Mouse (Mus musculus) urinary bladder, postnatal 14 days (tissue): ENCODE measurements around the gene Atp7b.

Source experiments
- DNase-seq: peaks from one replicate; pipeline ENCODE4 v3.0.0; 2021; ENCODE audit warnings: low spot score

Atp7b gene

GRCm38 (mm10) chr8:22059821-22060445 is at the start of gene Atp7b:
Gene Atp7b, minus strand, starts transcription at chr8:22060305.
- DNase-seq = no peak

DNA sequence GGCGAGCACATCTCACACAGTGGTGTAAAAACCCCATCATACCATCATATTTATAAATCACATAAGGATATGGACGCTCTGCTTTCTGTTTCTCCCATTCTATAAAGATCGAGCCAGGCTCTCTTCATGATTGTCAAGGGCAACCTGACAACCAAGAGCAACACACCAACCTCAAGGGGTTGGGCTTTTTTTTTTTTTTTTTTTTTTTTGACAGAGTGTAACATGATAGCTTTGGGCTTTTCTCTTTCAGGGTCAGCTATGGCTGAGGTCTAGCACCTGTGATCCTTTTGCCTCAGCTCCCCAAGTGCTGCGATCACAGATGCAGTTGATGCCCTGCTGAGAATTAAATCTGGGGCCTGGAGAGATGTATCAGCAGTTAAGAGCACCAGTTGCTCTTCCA is 46.9 kb upstream of the Atp7b start:
- no peak for DNase-seq

DNA sequence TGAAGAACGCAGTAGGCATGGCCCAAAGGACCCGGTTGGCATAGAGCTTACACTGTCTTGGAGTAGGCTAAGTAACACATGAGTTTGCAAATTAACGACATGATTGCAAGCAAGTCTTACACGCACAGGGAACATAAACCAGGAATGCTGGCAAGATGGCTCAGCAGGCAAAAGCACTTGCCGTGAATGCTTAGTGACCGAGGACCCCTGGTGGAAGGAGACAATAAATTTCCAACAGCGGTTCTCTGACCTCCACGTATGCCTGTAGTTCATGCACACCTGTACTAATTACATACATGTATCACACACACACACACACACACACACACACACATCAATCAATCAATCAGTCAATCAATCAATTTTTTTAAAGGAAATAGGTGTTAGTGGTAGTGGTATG is 31.5 kb upstream of the Atp7b start:
- DNase-seq = no peak

DNA sequence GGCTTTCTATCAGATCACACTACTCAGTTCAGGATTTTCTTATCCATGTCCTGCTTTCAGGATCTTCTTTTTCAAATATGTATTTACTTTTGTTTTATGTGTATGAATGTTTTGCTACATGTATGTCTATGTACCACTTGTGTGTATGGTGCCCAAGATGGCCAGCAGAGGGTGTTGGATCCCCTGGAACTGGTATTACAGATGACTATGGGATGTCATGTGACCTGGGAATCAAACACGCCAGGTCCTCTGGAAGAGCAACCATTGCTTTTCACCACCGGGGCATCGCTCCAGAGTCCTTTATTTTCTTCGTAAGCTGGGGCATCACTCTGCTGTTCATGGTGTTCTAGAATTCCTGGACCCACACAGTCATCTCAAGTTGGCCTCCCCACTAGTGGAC is 29.1 kb upstream of the Atp7b start:
- DNase-seq = no peak

DNA sequence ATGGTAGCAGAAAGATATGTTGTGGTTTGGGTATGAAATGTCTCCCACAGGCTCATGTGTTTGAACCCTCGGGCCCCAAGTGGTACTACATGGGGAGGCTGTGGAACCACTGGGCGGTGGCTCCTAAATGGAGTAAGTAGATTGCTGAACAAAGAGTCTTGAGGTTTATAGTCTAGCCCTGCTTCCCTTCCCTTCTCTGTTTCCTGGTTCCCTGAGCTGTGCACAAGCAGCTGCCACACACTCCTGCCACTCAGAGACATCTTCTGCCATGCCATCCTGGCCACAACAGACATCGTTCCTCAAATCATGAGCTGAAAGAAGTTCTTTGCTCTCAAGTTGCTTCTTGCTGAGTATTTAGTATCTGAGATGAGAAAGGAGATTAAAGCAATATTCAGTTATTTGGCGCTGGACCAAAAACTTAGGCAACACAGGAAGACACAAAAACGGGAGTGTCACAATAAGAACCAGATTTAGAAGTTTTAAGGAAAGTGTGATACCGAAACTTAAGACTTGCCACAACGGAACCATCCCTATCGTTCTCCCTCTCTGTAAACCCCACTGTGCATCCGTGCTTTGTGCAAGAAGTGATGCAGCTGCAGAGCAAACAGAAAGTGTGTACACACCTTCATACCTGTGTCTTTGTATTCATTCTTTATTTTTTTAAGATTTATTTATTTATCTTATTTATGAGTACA is 19.4 kb upstream of the Atp7b start:
- no peak for DNase-seq

DNA sequence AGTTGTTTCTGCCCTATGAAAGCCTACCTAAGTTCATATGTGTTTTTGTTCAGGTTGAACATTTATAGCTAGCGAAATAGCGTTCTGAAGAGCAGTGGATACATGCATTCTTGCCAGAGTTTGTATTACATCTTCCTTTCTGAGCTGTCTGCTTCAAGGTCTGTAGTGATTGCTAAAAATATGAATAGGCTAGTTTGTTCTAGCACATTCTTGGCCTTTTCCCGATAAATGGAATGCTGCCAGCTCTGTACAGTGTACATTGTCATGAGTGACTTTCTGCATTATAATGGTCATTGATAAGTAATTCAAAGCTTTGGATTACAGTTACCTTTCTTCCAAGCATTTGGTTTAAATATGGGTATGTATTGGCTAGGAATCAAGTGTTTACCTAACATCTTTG is 1.0 kb upstream of the Atp7b start:
- DNase-seq = no peak

GRCm38 (mm10) chr8:22060446-22060889 is 363 bp upstream of the Atp7b start, which contains the start of gene Alg11:
Gene Alg11, plus strand, starts transcription at chr8:22060721.
- peak; percentile 98 for DNase-seq

- DNase-seq = no peak
Measured at GRCm38 (mm10) chr8:22059153-22059738, 859 bp downstream of the Atp7b start.

- no peak for DNase-seq
Measured at GRCm38 (mm10) chr8:22058368-22058767, 1.7 kb downstream of the Atp7b start.

- no peak for DNase-seq
Measured at GRCm38 (mm10) chr8:22056850-22057249, 3.3 kb downstream of the Atp7b start.

GRCm38 (mm10) chr8:22055492-22055877 is 4.6 kb downstream of the Atp7b start:
- DNase-seq = no peak

DNA sequence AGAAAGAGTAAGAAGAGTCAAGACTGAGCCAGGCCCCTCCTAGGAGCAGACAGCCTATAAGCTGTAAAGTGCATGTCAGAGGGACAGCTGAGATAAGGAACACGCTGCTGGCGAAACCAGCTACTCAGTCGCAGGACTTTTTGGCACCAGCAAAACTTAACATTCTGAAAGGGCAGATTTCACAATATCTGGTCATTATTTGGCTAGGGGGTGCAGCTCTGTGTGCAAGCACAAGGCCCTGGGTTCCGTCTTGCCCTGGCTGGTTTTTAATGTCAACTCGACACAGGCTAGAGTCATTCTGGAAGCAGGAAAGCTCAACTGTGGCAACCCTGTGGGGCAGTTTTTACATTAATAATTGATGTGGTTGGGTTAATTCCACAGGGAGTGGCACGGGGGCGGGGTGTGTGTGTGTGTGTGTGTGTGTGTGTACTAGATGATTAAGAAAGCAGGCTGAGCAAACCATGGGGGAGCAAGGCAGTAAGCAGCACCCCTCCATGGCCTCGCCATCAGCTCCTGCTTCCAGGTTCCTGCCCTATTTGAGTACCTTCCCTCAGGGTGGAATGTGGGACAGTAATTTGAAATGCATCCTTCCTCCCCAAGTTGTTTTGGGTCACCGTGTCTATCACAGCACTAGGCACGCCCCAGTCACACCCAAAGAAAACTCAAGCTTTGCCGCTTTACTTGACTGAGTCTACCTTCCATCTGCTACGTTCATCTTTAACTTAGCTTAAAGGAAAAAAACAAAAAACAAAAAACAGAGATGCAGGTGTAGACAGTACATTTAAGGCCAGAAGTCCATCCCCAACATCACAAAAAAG is 5.2 kb downstream of the Atp7b start:
- DNase-seq = peak; percentile 5

GRCm38 (mm10) chr8:22047699-22048464 is 12.2 kb downstream of the Atp7b start:
- DNase-seq = peak; percentile 60

- DNase-seq = no peak
Measured at GRCm38 (mm10) chr8:22043706-22044105, 16.4 kb downstream of the Atp7b start.

- DNase-seq = no peak
Measured at GRCm38 (mm10) chr8:22042515-22042914, 17.6 kb downstream of the Atp7b start.

- DNase-seq = no peak
Measured at GRCm38 (mm10) chr8:22040153-22040509, 20.0 kb downstream of the Atp7b start.

- peak; percentile 38 for DNase-seq
Measured at GRCm38 (mm10) chr8:22039468-22040152, 20.5 kb downstream of the Atp7b start.

DNA sequence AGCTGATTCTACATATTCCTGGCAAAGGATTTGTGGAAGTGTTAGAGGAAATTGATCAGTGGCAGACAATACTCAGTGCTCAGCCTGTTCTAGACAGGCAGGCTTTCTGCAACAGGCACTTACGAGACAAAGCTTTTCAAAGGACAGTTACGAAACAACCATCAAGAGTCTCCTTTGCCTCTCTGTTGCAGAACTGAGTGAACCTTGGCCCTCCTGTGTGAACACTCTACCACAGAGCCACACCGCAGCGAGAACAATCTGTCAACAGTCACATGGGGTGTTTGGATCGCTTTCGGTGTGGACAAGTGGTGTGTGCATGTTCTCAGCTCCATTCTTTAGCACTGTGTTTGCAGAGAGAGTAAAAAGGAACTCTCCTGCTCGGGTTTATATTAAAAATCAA is 23.1 kb downstream of the Atp7b start:
- no peak for DNase-seq

DNA sequence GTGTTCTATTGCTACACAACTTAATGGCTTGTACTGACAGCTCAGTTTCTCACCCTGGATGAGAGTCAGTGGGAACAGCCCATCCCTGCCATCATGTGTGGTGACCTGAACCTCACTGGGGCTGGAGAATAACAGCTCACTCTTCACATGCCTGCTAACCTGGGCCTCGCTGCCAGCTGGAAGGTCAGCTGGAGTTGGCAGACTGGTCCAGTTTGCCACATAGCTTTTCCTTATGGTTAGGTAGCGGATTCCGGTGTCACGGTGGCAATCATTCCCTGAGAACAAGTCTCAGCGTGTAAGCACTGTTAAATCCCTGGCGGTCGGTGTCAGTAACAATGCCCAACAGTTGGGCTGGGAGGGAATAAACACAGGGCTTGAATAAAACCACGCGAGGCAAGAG is 24.0 kb downstream of the Atp7b start:
- no peak for DNase-seq

- DNase-seq = no peak
Measured at GRCm38 (mm10) chr8:22030990-22031389, 29.1 kb downstream of the Atp7b start.

GRCm38 (mm10) chr8:22028973-22029372 is 31.1 kb downstream of the Atp7b start:
- DNase-seq = no peak
